Mouse (Mus musculus) frontal cortex, adult 2 months (tissue): Measurements from ENCODE around the gene Pecr. TPM values are rescaled to one million over a fixed set of nuclear protein-coding genes. Genes with fewer than 3 reads are reported as not detected.

ENCODE experiments used
- DNase-seq, 2 experiments: peaks; one replicate each; pipeline ENCODE4 v3.0.0; 2022; ENCODE audit warnings: low spot score in 1 of 2; ENCODE audit errors: extremely low spot score in 1 of 2
- polyA plus RNA-seq: library from polyadenylated mRNA; depleted of rRNA; stranded (reverse); fragments of >200 nt; gene quantifications from 2 replicates; pipeline ENCODE4 v1.2.3, GENCODE M21; 2012; rRNA removed

Pecr gene
- 7.6 and 8.6 TPM in 2 replicates for polyA plus RNA-seq

- peak; percentile 92 to 94 for DNase-seq
These were observed at the start of gene Pecr, which contains the start of gene Tmem169 for GRCm38 (mm10) chr1:72283992-72284485. Gene Pecr (minus strand): TSS chr1:72284314. Gene Tmem169 (plus strand): TSS chr1:72284369.

DNA sequence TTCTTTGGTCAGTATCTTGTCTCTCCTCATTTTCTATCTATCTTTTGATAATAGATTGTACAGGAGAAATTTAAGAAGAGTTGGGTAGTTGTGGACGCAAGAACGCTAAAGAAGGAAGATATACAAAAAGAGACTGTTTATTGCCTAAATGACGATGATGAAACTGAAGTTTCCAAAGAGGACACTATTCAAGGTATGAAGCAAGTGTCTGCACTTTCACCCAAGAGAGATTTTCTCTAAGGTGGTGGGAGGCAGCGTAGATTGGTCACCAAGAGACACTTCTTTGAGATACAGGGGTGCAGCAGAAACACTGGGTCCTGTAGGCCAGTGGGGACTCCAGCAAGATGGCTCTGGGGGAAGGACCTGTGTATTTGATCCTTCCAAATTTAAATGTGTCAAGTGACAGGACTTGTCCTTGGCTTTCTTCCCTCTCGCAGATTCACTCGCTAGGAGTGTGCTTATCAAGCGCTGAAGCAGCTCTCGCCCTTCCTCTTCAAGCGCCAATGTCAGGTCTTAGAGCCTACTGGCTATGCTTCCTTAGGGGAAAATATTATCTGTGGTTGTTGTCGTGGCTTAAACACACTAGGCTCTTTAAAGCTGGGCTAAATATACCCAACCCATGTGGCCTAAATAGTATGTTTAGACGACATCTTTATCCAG is 42.2 kb upstream of the Pecr start:
- DNase-seq: no peak

GRCm38 (mm10) chr1:72323248-72323647 is 39.1 kb upstream of the Pecr start:
- no peak for DNase-seq

DNA sequence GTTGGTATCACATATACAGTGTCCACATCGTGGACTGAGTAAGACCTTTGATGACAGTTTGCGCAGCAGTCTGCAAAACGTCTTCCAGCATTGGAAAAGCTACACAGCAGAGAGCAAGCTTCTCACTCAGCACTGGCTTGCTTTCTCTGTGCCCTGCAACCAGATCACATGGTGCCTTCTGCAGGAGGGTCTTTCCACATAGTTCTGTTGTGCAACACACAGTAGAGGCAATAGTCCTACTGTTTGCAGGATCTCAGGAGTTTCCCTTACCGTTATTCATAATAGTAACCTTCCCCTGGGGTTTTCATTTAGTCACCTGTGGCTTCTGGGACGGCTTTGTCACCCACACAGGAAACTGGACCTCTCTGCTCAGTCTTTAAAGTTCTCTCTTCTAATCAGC is 36.6 kb upstream of the Pecr start:
- no peak for DNase-seq

GRCm38 (mm10) chr1:72316901-72317300 is 32.8 kb upstream of the Pecr start:
- DNase-seq: no peak

DNA sequence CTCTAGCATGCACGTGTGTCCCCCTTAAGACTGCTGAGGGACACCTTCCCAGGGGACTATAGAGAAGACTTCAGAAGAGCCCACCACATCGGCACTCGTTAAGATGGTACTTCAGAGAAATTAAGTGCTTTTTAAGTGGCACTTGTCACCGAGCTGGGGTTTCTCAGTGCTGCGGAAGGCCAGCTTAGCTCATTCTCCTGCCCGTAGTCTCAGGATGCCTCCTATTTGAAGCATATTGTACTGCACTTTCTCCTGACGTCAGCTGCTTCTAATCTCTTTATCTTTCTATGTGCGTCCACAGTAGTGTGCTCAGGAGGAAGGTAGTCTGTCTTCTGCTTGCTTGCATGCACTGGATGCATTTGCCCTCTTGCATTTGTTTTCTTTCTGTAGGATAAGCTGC is 32.3 kb upstream of the Pecr start:
- DNase-seq: no peak

DNA sequence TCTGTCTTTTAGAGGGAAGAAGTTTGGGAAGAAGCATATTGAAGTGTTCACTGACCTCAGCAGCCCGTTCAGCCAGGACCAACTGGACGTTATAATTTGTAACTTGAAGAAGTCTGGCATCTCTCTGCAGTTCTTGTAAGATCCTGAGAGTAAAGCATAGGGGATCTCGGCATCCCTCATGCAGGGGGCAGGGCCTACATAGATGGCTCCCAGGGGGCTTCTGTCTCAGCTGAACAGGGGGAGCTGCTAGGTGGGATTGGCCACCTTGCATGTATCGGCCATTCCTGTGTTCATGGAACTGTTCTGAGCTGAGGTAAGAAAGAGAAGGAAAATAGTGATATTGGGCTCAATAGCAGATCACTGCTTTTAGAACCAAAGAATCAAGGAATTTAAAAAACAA is 31.3 kb upstream of the Pecr start:
- DNase-seq: no peak

- DNase-seq: peak in 1 of 2 experiments; percentile 84
These were observed 29.4 kb upstream of the Pecr start for GRCm38 (mm10) chr1:72313399-72314039.

GRCm38 (mm10) chr1:72312701-72313398 is 28.7 kb upstream of the Pecr start:
- DNase-seq: no peak

GRCm38 (mm10) chr1:72309744-72310424 is 25.8 kb upstream of the Pecr start:
- no peak for DNase-seq

DNA sequence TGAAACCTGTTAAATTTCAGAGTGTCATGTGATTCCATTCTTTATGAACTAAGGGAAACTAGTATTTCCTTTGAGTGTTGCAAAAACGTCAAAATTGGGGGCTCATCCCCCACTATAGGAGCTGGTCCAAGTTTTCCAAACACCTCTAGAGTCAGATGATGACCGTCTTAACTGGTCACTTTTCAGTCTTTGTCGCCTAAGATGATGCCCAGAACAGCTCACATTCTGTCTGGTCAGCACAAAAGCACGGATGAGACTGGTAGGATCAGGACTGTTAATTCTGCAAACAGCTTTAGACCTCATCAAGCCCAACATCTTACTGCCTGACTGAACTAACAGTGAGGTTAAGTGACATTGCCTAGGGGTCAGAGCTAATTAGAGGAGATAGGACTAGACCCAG is 24.8 kb upstream of the Pecr start:
- DNase-seq: no peak

DNA sequence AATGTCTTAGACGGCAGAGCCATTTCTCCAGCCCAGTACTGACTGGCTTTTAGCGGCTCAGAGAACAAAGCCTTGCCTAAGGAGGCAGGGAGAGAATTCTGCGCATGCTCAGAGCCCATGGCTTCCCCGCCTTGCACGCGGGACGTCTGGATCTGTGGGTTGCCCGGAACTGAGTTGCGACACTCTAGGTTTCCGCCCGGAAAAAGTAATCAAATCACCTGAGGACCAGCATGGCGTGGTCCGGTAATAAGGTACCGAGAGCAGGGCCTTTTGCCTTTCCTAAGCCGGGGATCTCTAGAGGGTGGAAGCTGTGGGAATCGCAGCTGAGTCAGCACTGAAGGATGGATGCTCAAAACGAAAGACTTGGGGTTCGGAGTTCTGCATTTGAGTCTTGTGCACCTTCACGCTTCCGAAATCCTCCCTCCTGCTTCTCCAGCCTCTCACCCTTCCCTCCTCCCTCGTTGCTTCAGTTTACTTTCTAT is 23.2 kb upstream of the Pecr start, which contains the start of gene Xrcc5:
Xrcc5 (plus strand) TSS at position 105 of the 482 bp plus-strand sequence.
- peak; percentile 91 to 98 for DNase-seq

- DNase-seq: peak in 1 of 2 experiments; percentile 59
These were observed 22.6 kb upstream of the Pecr start for GRCm38 (mm10) chr1:72306679-72307181.

DNA sequence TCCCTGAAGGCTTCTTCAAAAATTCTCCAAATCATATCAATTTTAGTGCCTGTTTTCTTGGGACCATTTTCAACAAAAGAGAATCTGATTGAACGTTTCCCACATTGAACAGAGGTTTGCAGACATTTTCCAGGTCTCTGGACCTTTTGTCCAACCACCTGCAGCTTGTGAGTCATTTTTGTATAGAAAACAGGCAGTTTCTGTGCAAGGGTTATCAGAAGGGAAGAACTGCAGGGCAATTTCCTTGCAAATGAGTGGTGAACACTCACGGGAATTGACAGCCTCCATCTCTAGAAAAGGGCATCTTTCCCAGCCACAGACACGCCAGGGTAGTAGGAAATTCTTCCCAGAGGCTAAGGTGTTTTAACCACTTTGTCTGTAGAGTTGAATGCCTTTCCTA is 22.1 kb upstream of the Pecr start:
- DNase-seq: no peak

DNA sequence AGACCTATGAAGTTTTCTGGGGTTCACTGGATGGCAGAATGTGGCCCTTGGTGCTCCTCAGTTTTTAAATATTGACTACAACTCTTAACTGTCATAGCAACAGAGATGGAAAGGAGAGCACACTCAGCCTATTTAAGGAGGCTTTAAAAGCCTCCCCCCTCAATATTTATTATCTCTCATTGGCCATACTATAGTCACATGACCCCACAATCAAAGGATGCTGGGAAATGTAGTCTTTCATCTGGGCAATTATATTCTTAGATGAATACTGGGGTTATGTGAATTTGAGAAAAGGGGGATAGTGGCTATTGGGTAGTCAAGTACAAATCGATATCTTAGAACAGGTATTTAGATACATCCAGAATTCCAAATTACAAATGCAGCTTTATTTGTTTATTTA is 17.7 kb upstream of the Pecr start:
- no peak for DNase-seq

DNA sequence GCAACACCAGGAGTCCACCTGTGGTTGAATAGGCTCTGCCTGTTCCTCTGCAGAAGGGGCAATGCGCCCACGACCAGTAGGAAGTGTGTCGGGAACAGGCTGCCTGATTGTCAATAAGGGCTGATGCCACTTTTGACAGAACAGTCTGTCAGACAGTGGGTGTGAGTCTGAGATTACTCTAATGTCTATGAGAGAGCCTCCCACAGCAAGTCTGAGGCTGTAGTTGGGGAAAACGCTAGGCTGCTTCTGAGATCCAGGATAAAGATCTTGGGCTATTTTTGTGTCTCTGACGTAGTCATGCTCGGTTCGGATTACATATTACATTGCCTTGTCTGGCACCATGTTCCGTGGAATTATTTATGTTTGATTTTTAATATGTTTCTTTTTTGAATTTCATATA is 11.6 kb upstream of the Pecr start:
- peak in 1 of 2 experiments; percentile 39 for DNase-seq

- no peak for DNase-seq
These were observed 10.0 kb upstream of the Pecr start for GRCm38 (mm10) chr1:72293869-72294663.

GRCm38 (mm10) chr1:72291925-72292324 is 7.8 kb upstream of the Pecr start:
- DNase-seq: no peak

GRCm38 (mm10) chr1:72291421-72291820 is 7.3 kb upstream of the Pecr start:
- no peak for DNase-seq

GRCm38 (mm10) chr1:72290896-72291295 is 6.8 kb upstream of the Pecr start:
- DNase-seq: no peak
